Mouse (Mus musculus) thymus, adult 2 months (tissue): ENCODE results near the gene Lrrc4. TPM values are rescaled to one million over a fixed set of nuclear protein-coding genes. Genes with fewer than 3 reads are reported as not detected.

Experiments
- DNase-seq: peaks from one replicate; pipeline ENCODE4 v3.0.0; 2021
- H3K27ac ChIP-seq: fragments of 200-500 bp; 2 replicates; pipeline ENCODE4 v1.5.1; 2012; ENCODE audit warnings: low read length, control low read depth; ENCODE audit not compliant: control insufficient read depth, insufficient read depth
- H3K27me3 ChIP-seq: fragments of 200-500 bp; 2 replicates; pipeline ENCODE4 v1.6.1; 2012; ENCODE audit warnings: mild to moderate bottlenecking, low read length, moderate library complexity, mixed read lengths; ENCODE audit not compliant: control insufficient read depth, insufficient read depth
- H3K36me3 ChIP-seq: fragments of 200-500 bp; 2 replicates; pipeline ENCODE4 v1.6.1; 2012; ENCODE audit warnings: mild to moderate bottlenecking, low read length, moderate library complexity; ENCODE audit not compliant: control insufficient read depth, insufficient read depth
- H3K4me1 ChIP-seq: fragments of 200-500 bp; replicated peaks from 2 replicates; pipeline ENCODE4 v1.6.1; 2012; ENCODE audit warnings: low read length; ENCODE audit not compliant: control insufficient read depth, insufficient read depth
- H3K4me3 ChIP-seq: fragments of 200-500 bp; 2 replicates; pipeline ENCODE4 v1.5.1; 2012; ENCODE audit warnings: mild to moderate bottlenecking, low read length, control low read depth, moderate library complexity; ENCODE audit not compliant: control insufficient read depth, insufficient read depth
- CTCF ChIP-seq: fragments of 200-500 bp; IDR thresholded peaks from 2 replicates; pipeline ENCODE4 v1.5.1; 2012; ENCODE audit warnings: mild to moderate bottlenecking, control low read depth, low read length, moderate library complexity, borderline replicate concordance; ENCODE audit not compliant: control insufficient read depth, poor library complexity, insufficient read depth; ENCODE audit errors: extremely low read depth
- POLR2A ChIP-seq: fragments of 200-500 bp; IDR thresholded peaks from 2 replicates; pipeline ENCODE4 v1.6.1; 2012; ENCODE audit warnings: mild to moderate bottlenecking, low read length, control low read depth, moderate library complexity; ENCODE audit not compliant: control insufficient read depth, poor library complexity, insufficient read depth; ENCODE audit errors: extremely low read depth
- WGBS: fragments of 180-500 bp; shearing (Covaris S2); methylation state at CpG from one replicate; pipeline ENCODE4 v1.1.7; 2018; 5-methylcytosine and 5-hydroxymethylcytosine counted together
- polyA plus RNA-seq: library from polyadenylated mRNA; depleted of rRNA; stranded (reverse); fragments of >200 nt; gene quantifications from 2 replicates; pipeline ENCODE4 v1.2.3, GENCODE M21; 2012

Gene Lrrc4
- polyA plus RNA-seq, 1 experiment = 0.67 TPM

DNA sequence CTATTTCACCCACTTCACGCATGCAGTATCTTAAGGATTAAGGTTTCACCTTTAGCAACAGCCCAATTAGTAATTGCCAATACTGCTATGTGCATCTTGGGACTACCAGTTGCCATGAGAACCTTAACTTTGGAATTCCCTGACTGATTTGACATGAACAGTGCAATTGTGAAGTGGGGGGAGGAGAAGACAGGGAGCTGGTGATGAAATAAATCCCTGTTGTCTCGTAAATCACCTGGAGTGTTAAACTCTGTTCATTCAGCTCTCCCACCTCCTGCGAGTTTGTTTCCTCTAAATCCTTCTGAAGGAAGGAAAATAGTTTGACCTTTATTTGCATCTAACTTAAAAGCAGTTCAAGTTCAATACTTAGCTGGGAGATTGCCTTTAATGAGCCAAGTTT, 69.8 kb downstream of the Lrrc4 start:
- H3K4me3 ChIP-seq = no peak overlapping the region
- WGBS = 94% methylated on average over 3 of the region's 3 CpGs
- no peak for DNase-seq
- no peaks in the 10 kb centered on the region for H3K36me3 ChIP-seq
- H3K27me3 ChIP-seq = no peaks in the 10 kb centered on the region
- H3K27ac ChIP-seq = no peak overlapping the region
- no peaks in the 10 kb centered on the region for H3K4me1 ChIP-seq
- TF ChIP-seq POLR2A (no peak), CTCF (no peak)

DNA sequence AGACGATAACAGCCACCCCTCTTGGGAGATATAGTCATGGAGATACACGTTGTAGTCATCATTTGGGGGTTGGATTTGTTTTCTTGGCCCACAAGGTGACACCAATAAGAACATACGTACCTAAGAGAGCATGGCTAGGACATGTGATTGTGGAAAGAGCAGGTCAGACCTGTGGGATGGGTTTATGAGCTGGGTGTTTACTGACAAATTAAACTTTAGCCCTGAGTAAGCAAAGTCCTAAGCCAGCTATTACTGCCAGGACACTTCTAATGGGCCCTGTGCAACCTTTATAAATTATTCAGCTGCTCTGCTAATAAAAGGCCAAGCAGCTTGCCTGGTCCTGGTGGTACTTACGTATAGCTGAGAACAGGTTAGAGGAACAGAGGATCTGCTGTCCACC, 73.3 kb downstream of the Lrrc4 start:
- Histone ChIP-seq H3K36me3 (no peaks in the 10 kb centered on the region), H3K4me1 (no peaks in the 10 kb centered on the region), H3K27me3 (no peaks in the 10 kb centered on the region), H3K4me3 (no peak overlapping the region), H3K27ac (no peak overlapping the region)
- TF ChIP-seq POLR2A (no peak), CTCF (no peak)
- DNase-seq = no peak
- WGBS = 90% methylated on average over 4 of the region's 4 CpGs

DNA sequence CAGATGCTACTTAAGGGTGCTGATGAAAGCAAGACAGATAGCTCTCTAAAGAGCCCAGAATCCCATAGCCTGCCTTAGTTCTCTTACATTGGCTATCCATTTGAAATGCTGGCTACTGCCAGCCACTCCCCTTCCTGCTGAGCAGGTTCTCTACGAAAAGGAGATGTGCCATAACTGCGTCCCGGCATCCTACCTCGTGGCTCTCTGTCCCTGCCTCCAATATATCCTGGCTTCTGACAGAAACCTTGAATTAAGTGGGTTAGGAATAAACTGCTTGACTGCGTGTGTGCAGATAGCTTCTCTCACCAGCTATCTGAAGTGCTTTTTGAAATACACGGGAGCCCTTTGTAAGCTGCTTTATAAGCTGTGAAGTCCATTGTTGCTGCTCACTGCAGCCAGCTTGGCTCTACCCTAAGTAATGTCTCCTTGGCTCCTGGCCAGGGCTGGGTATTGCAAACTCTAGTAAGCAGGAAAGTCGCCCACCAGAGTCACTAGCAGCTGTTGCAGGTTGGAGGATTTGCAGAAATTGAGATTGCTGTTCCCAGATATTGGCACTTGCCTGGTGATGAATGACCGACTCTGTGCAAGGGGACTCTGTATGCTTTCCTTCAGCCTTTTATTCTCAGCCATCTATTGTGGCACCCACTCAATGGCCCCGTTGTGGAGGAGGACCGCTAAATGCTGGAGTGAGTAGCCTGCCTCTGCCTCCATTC, 75.1 kb downstream of the Lrrc4 start:
- H3K36me3 ChIP-seq = no peaks in the 10 kb centered on the region
- WGBS = 95% methylated on average over 10 of the region's 10 CpGs
- H3K27ac ChIP-seq = no peak overlapping the region
- TF ChIP-seq CTCF (no peak), POLR2A (no peak)
- DNase-seq = no peak
- H3K27me3 ChIP-seq = no peaks in the 10 kb centered on the region
- no peaks in the 10 kb centered on the region for H3K4me1 ChIP-seq
- no peak overlapping the region for H3K4me3 ChIP-seq

DNA sequence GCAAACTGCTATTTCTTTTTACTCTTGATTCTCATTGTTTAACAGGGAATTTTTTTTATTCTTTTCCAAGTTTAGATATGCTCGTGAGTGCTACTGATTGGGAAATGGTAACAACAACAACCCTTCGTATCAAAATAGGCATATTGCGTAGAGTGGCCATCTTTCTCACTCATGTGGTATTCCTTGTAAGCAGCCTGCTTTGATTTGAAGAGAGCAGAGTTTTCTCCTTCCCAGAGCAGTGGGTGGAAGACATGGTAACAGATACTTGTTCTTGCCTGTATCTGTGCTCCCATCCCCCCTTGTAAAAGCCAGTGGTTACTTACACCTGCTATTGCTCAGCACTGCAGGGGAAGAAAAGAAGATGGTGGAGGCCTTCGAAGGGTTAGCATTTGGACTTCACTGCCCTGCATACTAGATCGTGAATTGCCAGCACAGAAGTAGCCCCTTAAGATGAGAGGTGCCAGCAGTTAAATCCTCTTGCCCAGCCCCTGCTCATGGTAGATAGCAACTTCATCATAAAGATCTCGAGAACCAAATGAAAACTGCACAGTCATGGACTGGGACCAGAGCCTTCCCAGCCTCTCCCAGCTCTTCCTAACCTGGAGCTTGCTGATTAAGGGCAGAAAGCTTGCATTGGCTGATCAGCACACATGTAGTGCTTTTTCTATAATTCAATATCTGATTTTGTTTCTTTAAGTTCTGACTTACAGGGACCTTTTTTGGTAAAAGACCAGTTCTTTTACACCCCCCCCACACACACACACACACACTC, 77.2 kb downstream of the Lrrc4 start:
- no peak for TF ChIP-seq CTCF
- TF ChIP-seq POLR2A = no peak
- H3K4me3 ChIP-seq = no peak overlapping the region
- H3K36me3 ChIP-seq = no peaks in the 10 kb centered on the region
- no peaks in the 10 kb centered on the region for H3K4me1 ChIP-seq
- no peak overlapping the region for H3K27ac ChIP-seq
- WGBS = 93% methylated on average over 6 of the region's 6 CpGs
- H3K27me3 ChIP-seq = no peaks in the 10 kb centered on the region
- DNase-seq = no peak

DNA sequence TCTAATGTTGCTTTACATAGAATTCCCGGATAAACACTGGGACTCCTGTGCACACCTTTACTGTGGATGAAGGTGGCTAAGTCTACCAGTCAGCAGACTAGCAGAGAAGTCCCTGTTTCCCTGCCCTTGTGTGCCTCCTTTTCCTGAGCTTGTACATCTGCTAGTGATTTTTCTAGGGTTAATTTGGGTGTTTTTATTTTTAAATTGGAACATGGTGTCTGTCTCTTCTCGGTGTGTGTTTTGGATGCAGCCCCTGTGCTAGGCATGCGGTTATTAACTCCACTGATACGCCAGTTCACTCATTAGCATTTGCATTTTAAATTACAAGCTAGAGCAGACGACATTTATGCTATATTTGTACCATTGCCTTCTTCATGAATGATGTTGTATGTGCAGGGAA, 77.9 kb downstream of the Lrrc4 start:
- no peak for DNase-seq
- H3K4me3 ChIP-seq = no peak overlapping the region
- no peaks in the 10 kb centered on the region for H3K4me1 ChIP-seq
- no peak overlapping the region for H3K27ac ChIP-seq
- WGBS = 97% methylated on average over 5 of the region's 5 CpGs
- H3K36me3 ChIP-seq = no peaks in the 10 kb centered on the region
- TF ChIP-seq POLR2A (no peak), CTCF (no peak)
- no peaks in the 10 kb centered on the region for H3K27me3 ChIP-seq

DNA sequence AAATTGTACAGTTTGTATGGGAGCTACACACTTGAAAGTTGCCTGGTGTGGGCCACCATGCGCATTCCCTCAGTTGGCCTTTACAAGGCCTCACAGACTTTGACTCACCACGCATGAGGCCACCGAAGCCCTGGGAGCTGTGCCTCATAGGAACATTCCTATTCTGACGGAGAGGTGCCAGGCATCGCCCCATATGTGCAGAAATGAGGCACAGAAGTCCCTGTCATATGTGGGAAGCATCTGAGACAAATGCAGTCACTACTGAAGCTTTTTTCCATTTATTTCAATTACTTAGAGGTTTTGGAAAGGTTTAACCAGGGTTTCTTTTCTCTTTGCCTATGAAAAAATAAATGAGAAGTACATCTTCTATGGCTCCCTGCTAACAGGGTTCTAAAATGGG, 78.3 kb downstream of the Lrrc4 start:
- Histone ChIP-seq H3K27me3 (no peaks in the 10 kb centered on the region), H3K36me3 (no peaks in the 10 kb centered on the region), H3K4me3 (no peak overlapping the region), H3K4me1 (no peaks in the 10 kb centered on the region), H3K27ac (no peak overlapping the region)
- DNase-seq = no peak
- 97% methylated on average over 5 of the region's 5 CpGs for WGBS
- no peak for TF ChIP-seq CTCF
- no peak for TF ChIP-seq POLR2A

DNA sequence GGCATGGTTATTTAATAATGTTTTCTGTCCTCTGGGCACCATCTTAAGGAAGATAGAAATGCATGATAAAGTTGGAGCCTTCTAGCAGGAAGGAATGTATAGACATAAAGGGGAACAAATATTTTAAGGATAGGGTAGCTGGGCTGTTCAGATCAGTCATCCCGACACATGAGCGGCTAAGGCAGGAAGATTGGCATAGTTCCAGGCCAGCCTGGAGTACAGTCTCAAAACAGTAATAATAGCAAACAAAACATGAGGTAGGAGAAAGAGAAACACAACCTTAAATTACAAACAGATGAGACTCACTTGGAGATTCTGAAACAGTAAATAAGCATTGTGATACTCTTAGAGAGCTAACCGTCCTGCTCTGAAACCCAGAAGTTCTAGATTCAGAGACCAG, 80.4 kb downstream of the Lrrc4 start:
- Histone ChIP-seq H3K36me3 (0 out of 2 replicates have a peak, but pooled peaks cover 4% of the 10 kb centered on the region), H3K4me1 (no peaks in the 10 kb centered on the region), H3K4me3 (no peak overlapping the region), H3K27me3 (no peaks in the 10 kb centered on the region), H3K27ac (no peak overlapping the region)
- TF ChIP-seq CTCF = no peak
- no peak for DNase-seq
- 96% methylated on average over 3 of the region's 3 CpGs for WGBS
